Mouse (Mus musculus) heart, embryonic 14.5 days (tissue): ENCODE results near the gene Fam221b. TPM values are rescaled to one million over a fixed set of nuclear protein-coding genes. Genes with fewer than 3 reads are reported as not detected.

Source experiments
- ATAC-seq: fragments of 200-750 bp; cut with Nextera tagmentation; 2 replicates; pipeline ENCODE4 v1.8.0; 2017; ENCODE audit warnings: low read depth, moderate TSS enrichment; ENCODE audit not compliant: insufficient number of reproducible peaks, insufficient read depth, low FRiP score
- H3K27ac ChIP-seq, 2 experiments: fragments of 200-500 bp in 1 of 2; fragments of 300-500 bp in 1 of 2; sonication (generic) in 1 of 2; replicated peaks in 1 of 2; 2 replicates each; pipeline ENCODE4 v1.5.1; 2012 to 2014; ENCODE audit warnings: low read depth in 2 of 2, low read length in 2 of 2, control low read depth in 1 of 2, mild to moderate bottlenecking in 1 of 2, mixed read lengths in 1 of 2; ENCODE audit not compliant: control insufficient read depth in 1 of 2, insufficient read depth in 1 of 2
- H3K27me3 ChIP-seq: fragments of 300-500 bp; sonication (generic); 2 replicates; pipeline ENCODE4 v1.6.1; 2014; ENCODE audit warnings: mild to moderate bottlenecking, low read length, control low read depth; ENCODE audit not compliant: control insufficient read depth, insufficient read depth
- H3K36me3 ChIP-seq: fragments of 300-500 bp; sonication (generic); 2 replicates; pipeline ENCODE4 v1.6.1; 2014; ENCODE audit warnings: mild to moderate bottlenecking, control low read depth, low read length, mixed read lengths; ENCODE audit not compliant: control insufficient read depth, insufficient read depth
- H3K4me1 ChIP-seq, 2 experiments: fragments of 200-500 bp in 1 of 2; fragments of 300-500 bp in 1 of 2; sonication (generic) in 1 of 2; 2 replicates each; pipeline ENCODE4 v1.6.1; 2012 to 2014; ENCODE audit warnings: low read length in 2 of 2, control low read depth in 1 of 2, mixed read lengths in 1 of 2; ENCODE audit not compliant: control insufficient read depth in 2 of 2, insufficient read depth in 2 of 2
- H3K4me2 ChIP-seq: fragments of 300-500 bp; sonication (generic); 2 replicates; pipeline ENCODE4 v1.6.1; 2014; ENCODE audit warnings: mild to moderate bottlenecking, low read length
- H3K4me3 ChIP-seq, 2 experiments: fragments of 200-500 bp in 1 of 2; fragments of 300-500 bp in 1 of 2; sonication (generic) in 1 of 2; 2 replicates each; pipeline ENCODE4 v1.5.1; 2012 to 2014; ENCODE audit warnings: low read length in 2 of 2, mild to moderate bottlenecking in 2 of 2, control low read depth in 1 of 2, low read depth in 1 of 2, moderate library complexity in 1 of 2; ENCODE audit not compliant: control insufficient read depth in 1 of 2, insufficient read depth in 1 of 2
- H3K9ac ChIP-seq: fragments of 300-500 bp; sonication (generic); 2 replicates; pipeline ENCODE4 v1.6.1; 2014; ENCODE audit warnings: mild to moderate bottlenecking, low read length
- H3K9me3 ChIP-seq: fragments of 300-500 bp; sonication (generic); 2 replicates; pipeline ENCODE4 v1.6.1; 2016; ENCODE audit warnings: low read length, control low read depth; ENCODE audit not compliant: control insufficient read depth
- WGBS: fragments of 180-500 bp; shearing (Covaris S2); extraction: QIAGEN DNeasy Blood & Tissue Kit; methylation state at CpG from one replicate; pipeline ENCODE4 v1.1.7; 2014; 5-methylcytosine and 5-hydroxymethylcytosine counted together
- polyA plus RNA-seq: library from polyadenylated mRNA; unstranded; fragments of >200 nt; fragmentation: Nextera tagmentation; extraction: Ambion mirVana; gene quantifications from 2 replicates; pipeline ENCODE4 v1.2.1, GENCODE M21; 2014

Fam221b gene
- polyA plus RNA-seq, 1 experiment from 2014 or later = 3.9 TPM

- no peak for ATAC-seq
- 69% methylated on average over 6 of the region's 6 CpGs for WGBS
- Histone ChIP-seq H3K9me3 (no peaks in the 10 kb centered on the region), H3K9ac (no peak overlapping the region), H3K36me3 (peaks cover 27% of the 10 kb centered on the region), H3K27ac (no peak overlapping the region), H3K4me1 (peaks cover 2 to 3% of the 10 kb centered on the region in 2 experiments; a peak in 3 of 4 replicates), H3K4me2 (no peak overlapping the region), H3K4me3 (no peak overlapping the region), H3K27me3 (no peaks in the 10 kb centered on the region)
Observed at GRCm38 (mm10) chr4:43640491-43640890, 28.5 kb downstream of the Fam221b start.

- H3K4me3 ChIP-seq = no peak overlapping the region
- H3K36me3 ChIP-seq = peaks cover 26% of the 10 kb centered on the region
- H3K27me3 ChIP-seq = no peaks in the 10 kb centered on the region
- H3K4me1 ChIP-seq = peaks cover 3 to 8% of the 10 kb centered on the region in 2 experiments; a peak in 3 of 4 replicates
- H3K9me3 ChIP-seq = no peaks in the 10 kb centered on the region
- ATAC-seq = no peak
- H3K4me2 ChIP-seq = no peak overlapping the region
- H3K9ac ChIP-seq = no peak overlapping the region
- 70% methylated on average over 9 of the region's 9 CpGs for whole genome bisulfite sequencing
- no peak overlapping the region for H3K27ac ChIP-seq
Observed at GRCm38 (mm10) chr4:43640076-43640475, 28.9 kb downstream of the Fam221b start.

GRCm38 (mm10) chr4:43636751-43637150 lies 32.2 kb downstream of the Fam221b start:
- no peak for ATAC-seq
- Histone ChIP-seq H3K4me2 (no peak overlapping the region), H3K9ac (no peak overlapping the region), H3K4me1 (peaks cover 19 to 22% of the 10 kb centered on the region in 2 experiments), H3K27me3 (no peaks in the 10 kb centered on the region), H3K4me3 (no peak overlapping the region), H3K27ac (no peak overlapping the region), H3K36me3 (0 out of 2 replicates have a peak, but pooled peaks cover 6% of the 10 kb centered on the region), H3K9me3 (no peaks in the 10 kb centered on the region)
- 68% methylated on average over 6 of the region's 6 CpGs for WGBS

GRCm38 (mm10) chr4:43634621-43635374 lies 34.1 kb downstream of the Fam221b start:
- 82% methylated on average over 7 of the region's 7 CpGs for WGBS
- H3K4me2 ChIP-seq = no peak overlapping the region
- H3K36me3 ChIP-seq = no peaks in the 10 kb centered on the region
- peaks cover 25 to 33% of the 10 kb centered on the region in 2 experiments for H3K4me1 ChIP-seq
- no peak overlapping the region for H3K9ac ChIP-seq
- H3K27me3 ChIP-seq = no peaks in the 10 kb centered on the region
- no peak overlapping the region for H3K4me3 ChIP-seq
- H3K9me3 ChIP-seq = no peaks in the 10 kb centered on the region
- no peak overlapping the region for H3K27ac ChIP-seq
- ATAC-seq = no peak

DNA sequence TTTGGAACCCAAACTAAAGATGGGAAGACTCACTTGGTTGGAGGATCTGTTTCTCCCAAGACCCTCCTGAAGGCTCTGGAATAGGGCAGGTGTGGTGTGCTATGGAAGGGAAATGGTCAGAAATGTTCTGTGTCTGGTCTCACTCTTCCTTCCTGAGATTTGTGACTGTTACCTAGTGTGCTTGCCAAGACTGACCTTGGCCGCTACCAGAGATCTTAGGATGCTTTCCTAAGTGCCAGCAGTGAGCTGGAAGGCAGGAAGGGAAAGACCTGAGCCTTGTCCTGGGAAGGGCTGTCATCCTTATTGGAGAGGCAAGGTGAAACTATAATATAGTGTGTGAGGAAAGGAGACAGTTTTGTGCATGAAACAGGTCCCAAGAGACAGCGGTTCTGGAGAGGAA lies 35.2 kb downstream of the Fam221b start:
- no peak for ATAC-seq
- no peak overlapping the region for H3K4me2 ChIP-seq
- no peak overlapping the region for H3K4me3 ChIP-seq
- H3K27me3 ChIP-seq = no peaks in the 10 kb centered on the region
- H3K9me3 ChIP-seq = no peaks in the 10 kb centered on the region
- H3K4me1 ChIP-seq = peaks cover 25 to 33% of the 10 kb centered on the region in 2 experiments
- no peak overlapping the region for H3K27ac ChIP-seq
- no peaks in the 10 kb centered on the region for H3K36me3 ChIP-seq
- 91% methylated on average over 2 of the region's 2 CpGs for WGBS
- no peak overlapping the region for H3K9ac ChIP-seq

GRCm38 (mm10) chr4:43633296-43633695 lies 35.6 kb downstream of the Fam221b start:
- H3K27me3 ChIP-seq = no peaks in the 10 kb centered on the region
- H3K4me1 ChIP-seq = peaks cover 25 to 33% of the 10 kb centered on the region in 2 experiments
- WGBS = 92% methylated on average over 8 of the region's 8 CpGs
- H3K4me3 ChIP-seq = no peak overlapping the region
- H3K36me3 ChIP-seq = no peaks in the 10 kb centered on the region
- 0 out of 2 replicates have a peak overlapping the region, but pooled peaks have one; percentile 1 for H3K4me2 ChIP-seq
- H3K9ac ChIP-seq = no peak overlapping the region
- no peak overlapping the region for H3K27ac ChIP-seq
- no peaks in the 10 kb centered on the region for H3K9me3 ChIP-seq
- no peak for ATAC-seq

GRCm38 (mm10) chr4:43631956-43632920 lies 36.7 kb downstream of the Fam221b start:
- H3K9me3 ChIP-seq = no peaks in the 10 kb centered on the region
- WGBS = 44% methylated on average over 42 of the region's 42 CpGs

More at GRCm38 (mm10) chr4:43631956-43632920, 36.7 kb downstream of the Fam221b start:
- H3K4me1 ChIP-seq = peaks cover 25 to 33% of the 10 kb centered on the region in 2 experiments
- ATAC-seq = no peak
- peak overlapping the region; percentile 94 for H3K9ac ChIP-seq
- H3K36me3 ChIP-seq = no peaks in the 10 kb centered on the region
- peak overlapping the region; percentile 53 to 80; a peak in 3 of 4 replicates for H3K27ac ChIP-seq
- peak overlapping the region; percentile 63 to 68 for H3K4me3 ChIP-seq
- H3K4me2 ChIP-seq = peak overlapping the region; percentile 88
- H3K27me3 ChIP-seq = no peaks in the 10 kb centered on the region
